Mouse (Mus musculus): Measurements from ENCODE around the gene Samd3.

Samd3 gene

DNA sequence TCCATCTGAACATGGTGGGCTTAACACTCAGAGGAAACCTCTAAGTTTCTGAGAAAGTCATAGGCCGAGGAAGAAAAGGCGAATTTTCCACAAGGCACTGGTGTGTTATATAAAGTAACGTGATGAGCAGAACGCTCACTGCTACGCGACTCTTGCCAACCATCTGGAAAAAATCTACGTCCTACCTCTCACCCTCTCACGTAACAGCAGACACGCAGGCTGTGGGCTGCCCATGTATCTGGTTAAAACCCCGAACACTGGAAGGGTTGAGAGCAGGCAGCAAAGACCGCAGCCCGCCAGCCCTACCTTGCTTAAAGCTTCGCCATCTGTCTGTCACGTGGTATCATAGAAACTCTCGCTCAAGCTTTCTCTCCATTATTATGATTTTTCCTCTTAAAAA lies 84.8 kb downstream of the Samd3 start:
- no peak for DNase-seq

DNA sequence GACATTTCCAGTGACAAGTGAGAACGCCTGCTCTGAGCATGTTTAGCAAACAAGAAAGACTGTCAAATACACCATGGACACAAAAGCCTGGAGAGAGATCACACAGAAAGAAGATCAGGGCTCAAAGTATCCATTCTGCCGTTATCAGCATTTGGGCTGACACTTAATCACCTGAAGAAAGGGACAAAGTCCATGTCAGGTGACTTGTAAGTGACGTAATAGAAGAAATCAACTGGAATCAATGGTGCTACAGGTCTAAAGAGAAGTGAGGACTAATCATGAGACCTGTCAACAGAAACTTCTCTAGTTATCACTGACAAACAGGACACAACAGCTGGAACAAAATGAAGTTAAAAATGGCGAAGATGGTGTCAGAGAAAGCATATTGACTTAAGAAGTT lies 91.2 kb downstream of the Samd3 start:
- no peak for DNase-seq
